Comparison of ENCODE assay signal across 1 mouse cellular context in genomic region chr15:98589640-98590336, GRCm38 (mm10).
A peak's percentile ranks its signal among the peaks of the same experiment; 100 is the strongest.
TF ChIP-seq lines count a peak whose summit lies in the region.

No protein-coding gene starts in this region.

TF ChIP-seq in MEL, 35 proteins besides CTCF, POLR2A, EP300 and RAD21 (continued from another document):
- no peak for TF ChIP-seq ELF1 (IDR thresholded peaks at IDR 0.05; ENCODE audit: low read depth, low read length)
- no peak for TF ChIP-seq SMC3 (IDR thresholded peaks at IDR 0.05; ENCODE audit: low read depth, low read length)
- no peak for TF ChIP-seq POLR2AphosphoS5 (IDR thresholded peaks at IDR 0.05; ENCODE audit: borderline replicate concordance, low read depth, low read length)
- TF ChIP-seq SIN3A (IDR thresholded peaks at IDR 0.05; ENCODE audit: low read length), result peak; percentile 76
- TF ChIP-seq JUND (IDR thresholded peaks at IDR 0.05; ENCODE audit: low read depth, low read length), result no peak
- no peak for TF ChIP-seq UBTF (IDR thresholded peaks at IDR 0.05; ENCODE audit: borderline replicate concordance, insufficient read depth, low read depth, low read length)
- no peak for TF ChIP-seq POLR2AphosphoS2 (IDR thresholded peaks at IDR 0.05; ENCODE audit: low read length)
- TF ChIP-seq USF1 (IDR thresholded peaks at IDR 0.05; ENCODE audit: low read depth, low read length), result 0 out of 2 replicates have a peak, but pooled peaks have one; percentile 23
- 0 out of 2 replicates have a peak, but pooled peaks have one; percentile 31 for TF ChIP-seq MYC (IDR thresholded peaks at IDR 0.05; ENCODE audit: low read depth, low read length)
- TF ChIP-seq TCF12 (IDR thresholded peaks at IDR 0.05; ENCODE audit: low read depth, low read length), result peak; percentile 73; the same call in 1 of the 2 replicates
- TF ChIP-seq MXI1 (IDR thresholded peaks at IDR 0.05; ENCODE audit: low read depth, low read length), result peak; percentile 76
- peak; percentile 36; the same call in 1 of the 2 replicates for TF ChIP-seq HCFC1 (IDR thresholded peaks at IDR 0.05; ENCODE audit: low read depth, low read length)
- peak; percentile 77 for TF ChIP-seq ETS1 (IDR thresholded peaks at IDR 0.05; ENCODE audit: low read depth, low read length)
- peak; percentile 73 for TF ChIP-seq RCOR1 (IDR thresholded peaks at IDR 0.05; ENCODE audit: low read depth, low read length)
- peak; percentile 44; the same call in 1 of the 2 replicates for TF ChIP-seq GATA1 (IDR thresholded peaks at IDR 0.05; ENCODE audit: low read depth, low read length)
- peak; percentile 42; the same call in 1 of the 2 replicates for TF ChIP-seq MAZ (IDR thresholded peaks at IDR 0.05; ENCODE audit: low read depth, low read length)
- peak; percentile 64; the same call in 1 of the 2 replicates for TF ChIP-seq ZNF384 (IDR thresholded peaks at IDR 0.05; ENCODE audit: low read depth, low read length)
- TF ChIP-seq USF2 (IDR thresholded peaks at IDR 0.05; ENCODE audit: borderline replicate concordance in 1 of 2, insufficient read depth in 1 of 2, low read depth in 1 of 2, low read length in 2 of 2), result no peak
- TF ChIP-seq BHLHE40 (IDR thresholded peaks at IDR 0.05; ENCODE audit: borderline replicate concordance, low read depth, low read length), result no peak
- no peak for TF ChIP-seq GABPA (IDR thresholded peaks at IDR 0.05; ENCODE audit: low read depth, low read length)
TF ChIP-seq in MEL: peak in this region for 14.
